Mouse (Mus musculus) urinary bladder, postnatal 10 days (tissue): ENCODE data around the gene Rhox7b.
"Not testable (repeated sequence)": the region's sequence is repeated elsewhere in the genome, so short reads cannot be mapped to it uniquely, and the experiment has no call there.

Experiments
- DNase-seq: peaks from one replicate; pipeline ENCODE4 v3.0.0; 2022; ENCODE audit warnings: low spot score

Gene Rhox7b

DNA sequence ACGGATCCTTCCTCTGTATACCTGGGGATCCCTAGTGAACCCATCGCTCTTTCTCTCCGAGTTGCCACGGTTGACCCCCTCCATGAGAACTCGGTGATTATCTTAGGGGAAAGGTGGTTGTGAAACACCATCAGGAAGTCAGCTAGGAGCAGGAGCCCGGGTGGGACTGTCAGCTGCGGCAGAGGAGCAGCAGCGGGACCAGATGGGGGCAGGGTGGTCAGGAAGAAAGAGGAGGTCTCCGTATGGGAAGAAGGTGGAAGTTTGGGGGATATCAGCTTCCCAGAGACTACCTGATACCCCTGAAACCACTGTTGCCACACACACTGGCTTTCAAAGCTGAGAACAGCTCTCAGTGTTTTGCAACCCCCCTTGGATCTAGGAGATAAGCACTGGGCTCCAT, at the start of gene Rhox7b:
Gene Rhox7b (minus strand): TSS at position 101 of the 400 bp plus-strand sequence.
- DNase-seq = not testable (repeated sequence)

DNA sequence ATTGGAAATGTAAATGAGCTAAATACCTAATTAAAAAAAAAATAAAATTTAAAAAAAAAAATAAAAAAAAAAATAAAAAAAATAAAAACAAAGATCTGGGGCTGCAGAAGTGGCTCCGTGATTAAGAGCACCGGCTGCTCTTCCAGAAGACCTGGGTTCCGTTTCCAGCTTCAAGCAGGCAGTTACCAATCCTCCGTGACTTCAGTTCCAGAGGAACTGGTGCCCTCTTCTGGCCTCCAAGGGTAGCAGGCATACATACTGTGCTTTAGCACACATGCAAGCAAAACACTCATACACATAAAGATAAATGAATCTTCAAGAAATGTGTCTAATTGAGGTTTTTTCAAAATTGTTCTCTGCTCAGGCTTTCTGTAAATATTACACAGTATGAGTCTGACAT, 19.3 kb upstream of the Rhox7b start:
- DNase-seq = no peak

DNA sequence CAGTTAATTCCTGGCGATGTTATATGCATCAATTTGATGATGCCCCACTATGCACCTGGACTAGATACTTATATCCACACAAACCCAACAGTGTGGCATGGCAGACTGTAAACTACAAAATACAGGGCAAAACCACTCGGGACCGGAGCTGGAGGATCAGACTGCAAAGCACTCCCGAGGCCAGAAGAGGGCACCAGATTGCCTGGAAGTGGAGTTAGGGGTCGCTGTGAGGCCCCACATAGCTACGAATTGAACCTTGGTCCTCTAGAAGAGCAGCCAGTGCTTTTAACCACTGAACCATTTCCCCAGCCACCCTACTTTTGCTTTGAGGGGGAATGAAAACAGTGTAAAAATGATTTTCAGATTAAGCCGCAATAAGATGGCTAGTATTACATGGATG, 11.5 kb upstream of the Rhox7b start:
- no peak for DNase-seq

- DNase-seq = no peak
Observed at GRCm38 (mm10) chrX:37903727-37904126, 6.7 kb upstream of the Rhox7b start.

DNA sequence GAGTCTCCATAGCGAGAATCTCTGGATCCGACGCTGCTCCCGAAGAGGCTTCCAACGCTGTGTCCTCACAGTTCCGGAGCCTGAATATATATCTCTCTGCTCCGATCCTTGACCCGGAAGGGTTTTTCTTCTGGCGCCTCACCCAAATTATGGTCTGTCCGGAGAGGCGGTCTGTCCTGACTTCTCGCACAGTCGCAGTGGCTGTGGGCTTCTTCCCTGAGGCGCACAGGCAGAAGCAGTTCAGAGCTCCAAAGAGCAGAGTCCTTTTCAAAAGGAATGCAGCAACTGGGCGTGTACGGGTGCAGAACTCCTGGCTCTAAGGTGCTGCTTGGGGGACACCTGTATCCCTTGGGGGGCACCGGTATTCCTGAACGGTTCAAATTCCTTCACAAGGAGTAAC, 4.6 kb upstream of the Rhox7b start, which contains the start of gene Rhox9:
Gene Rhox9 (minus strand): TSS at position 101 of the 400 bp plus-strand sequence.
- DNase-seq = not testable (repeated sequence)

DNA sequence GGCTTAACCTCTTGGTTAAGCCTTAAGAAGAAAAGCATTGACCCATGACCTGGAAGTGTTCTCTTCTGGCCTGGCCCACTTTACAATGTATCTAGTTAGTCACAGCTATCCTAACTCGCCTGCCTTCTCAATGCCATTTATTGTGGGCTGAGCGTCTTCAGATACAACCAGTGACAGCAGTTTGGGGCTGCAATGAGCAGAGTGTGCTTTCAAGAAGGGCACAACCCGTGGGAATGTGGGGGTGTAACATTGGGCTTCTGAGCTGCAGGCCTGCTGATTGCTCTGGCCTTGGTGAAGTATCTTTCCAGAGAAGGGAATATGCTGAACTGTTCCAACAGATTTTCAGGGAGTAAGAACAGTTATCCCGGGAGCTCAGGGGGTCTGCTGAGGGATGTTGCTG, 18.2 kb downstream of the Rhox7b start, which contains the start of gene Rhox8:
Gene Rhox8 (minus strand): TSS at position 101 of the 400 bp plus-strand sequence.
- no peak for DNase-seq

- no peak for DNase-seq
Observed at GRCm38 (mm10) chrX:37871641-37872040, 25.4 kb downstream of the Rhox7b start.
